Mouse (Mus musculus): Measurements from ENCODE around the gene Fbxl17. TPM values are rescaled to one million over a fixed set of nuclear protein-coding genes. Genes with fewer than 3 reads are reported as not detected.

Gene Fbxl17
- polyA plus RNA-seq, 1 experiment from 2014 or later = 13.6 TPM

Small RNA genes lying within 50 kb of the gene (microRNA-seq; reads per million reads assigned to microRNA genes)
- gene Gm24813 = not detected

Data from hindbrain, embryonic 15.5 days (tissue).